Mouse (Mus musculus): Measurements from ENCODE around the gene Olfr1457. TPM values are rescaled to one million over a fixed set of nuclear protein-coding genes. Genes with fewer than 3 reads are reported as not detected.

Gene Olfr1457
- not detected in 2 replicates for polyA plus RNA-seq (2015; fragmentation: Nextera tagmentation; extraction: Ambion mirVana)

GRCm38 (mm10) chr19:13097791-13098190 is at the start of gene Olfr1457:
TSS of gene Olfr1457 (minus strand) at chr19:13097891.
- ATAC-seq (ENCODE audit: insufficient number of reproducible peaks, low FRiP score, low TSS enrichment, low read depth), result no peak
- Histone ChIP-seq H3K27ac (replicated peaks) (no peak within 1 kb of the TSS), H3K36me3 (no peaks in the 10 kb centered on the region), H3K4me1 (no peaks in the 10 kb centered on the region), H3K4me2 (replicated peaks) (no peak within 1 kb of the TSS), H3K27me3 (no peaks in the 10 kb centered on the region), H3K9ac (no peak within 1 kb of the TSS), H3K9me3 (replicated peaks) (no peaks in the 10 kb centered on the region), H3K4me3 (replicated peaks) (no peak within 1 kb of the TSS)
- 61% methylated on average over 2 of the region's 2 CpGs for WGBS

- Histone ChIP-seq H3K4me1 (no peaks in the 10 kb centered on the region), H3K9me3 (replicated peaks) (no peaks in the 10 kb centered on the region), H3K27ac (replicated peaks) (no peak within 1 kb of the TSS), H3K36me3 (no peaks in the 10 kb centered on the region), H3K4me3 (replicated peaks) (no peak within 1 kb of the TSS), H3K27me3 (no peaks in the 10 kb centered on the region), H3K9ac (no peak within 1 kb of the TSS), H3K4me2 (replicated peaks) (no peak within 1 kb of the TSS)
- 75% methylated on average over 3 of the region's 3 CpGs for WGBS
- no peak for ATAC-seq (ENCODE audit: insufficient number of reproducible peaks, low FRiP score, low TSS enrichment, low read depth)
Measured at GRCm38 (mm10) chr19:13106675-13107074, 9.0 kb upstream of the Olfr1457 start, which contains the start of gene Olfr1458. TSS of gene Olfr1458 (minus strand) at chr19:13106775.

DNA sequence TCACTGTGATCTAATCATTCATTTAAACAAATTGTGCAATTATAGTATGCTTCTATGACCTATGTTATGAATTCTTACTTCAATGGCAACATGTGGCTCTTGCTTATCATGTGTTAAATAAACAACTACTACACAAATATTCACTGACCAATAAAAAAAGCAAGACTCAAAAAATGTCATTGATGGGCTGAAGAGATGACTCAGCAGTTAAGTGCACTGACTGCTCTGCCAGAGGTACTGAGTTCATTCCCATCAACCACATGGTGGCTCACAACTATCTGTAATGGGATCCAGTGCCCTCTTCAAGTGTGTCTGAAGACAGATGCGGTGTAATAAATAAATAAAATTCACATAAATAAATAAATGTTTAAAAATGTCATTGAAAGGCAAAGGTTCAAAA is 3.8 kb downstream of the Olfr1457 start:
- Histone ChIP-seq H3K27ac (replicated peaks) (no peak overlapping the region), H3K9ac (no peak overlapping the region), H3K9me3 (replicated peaks) (peaks cover 3% of the 10 kb centered on the region; the same call in 1 of the 2 replicates), H3K27me3 (no peaks in the 10 kb centered on the region), H3K4me3 (replicated peaks) (no peak overlapping the region), H3K4me1 (no peaks in the 10 kb centered on the region), H3K36me3 (no peaks in the 10 kb centered on the region), H3K4me2 (replicated peaks) (no peak overlapping the region)
- ATAC-seq (ENCODE audit: insufficient number of reproducible peaks, low FRiP score, low TSS enrichment, low read depth), result no peak
- WGBS, result 77% methylated on average over 1 of the region's 1 CpGs

- H3K4me3 ChIP-seq (replicated peaks), result no peak within 1 kb of the TSS
- H3K4me2 ChIP-seq (replicated peaks), result no peak within 1 kb of the TSS
- no peak for ATAC-seq (ENCODE audit: insufficient number of reproducible peaks, low FRiP score, low TSS enrichment, low read depth)
- H3K36me3 ChIP-seq, result no peaks in the 10 kb centered on the region
- 60% methylated on average over 2 of the region's 2 CpGs for WGBS
- no peak within 1 kb of the TSS for H3K9ac ChIP-seq
- no peaks in the 10 kb centered on the region for H3K4me1 ChIP-seq
- 0 out of 2 replicates have a peak, but pooled peaks cover 3% of the 10 kb centered on the region for H3K9me3 ChIP-seq (replicated peaks)
- no peaks in the 10 kb centered on the region for H3K27me3 ChIP-seq
- no peak within 1 kb of the TSS for H3K27ac ChIP-seq (replicated peaks)
Measured at GRCm38 (mm10) chr19:13060310-13060709, 37.4 kb downstream of the Olfr1457 start, which contains the start of gene Olfr1454. TSS of gene Olfr1454 (plus strand) at chr19:13060610.

Other genes with a start within 250 kb of the Olfr1457 start
- gene Olfr1444, start 240.6 kb downstream of the Olfr1457 start, polyA plus RNA-seq (2015; fragmentation: Nextera tagmentation; extraction: Ambion mirVana), result not detected in 2 replicates
- not detected in 2 replicates for gene Olfr1445, start 214.0 kb downstream of the Olfr1457 start, polyA plus RNA-seq (2015; fragmentation: Nextera tagmentation; extraction: Ambion mirVana)
- gene Olfr1446, start 204.4 kb downstream of the Olfr1457 start, polyA plus RNA-seq (2015; fragmentation: Nextera tagmentation; extraction: Ambion mirVana), result 0.11 and 0.23 TPM in 2 replicates
- gene Olfr1447, start 194.1 kb downstream of the Olfr1457 start, polyA plus RNA-seq (2015; fragmentation: Nextera tagmentation; extraction: Ambion mirVana), result 0.07 TPM in 1 of 2 replicates, not detected in the other
- 0.09 TPM in 1 of 2 replicates, not detected in the other for gene Olfr1448, start 173.5 kb downstream of the Olfr1457 start, polyA plus RNA-seq (2015; fragmentation: Nextera tagmentation; extraction: Ambion mirVana)
- gene Olfr1449, start 167.1 kb downstream of the Olfr1457 start, polyA plus RNA-seq (2015; fragmentation: Nextera tagmentation; extraction: Ambion mirVana), result not detected in 2 replicates
- gene Olfr1450, start 147.6 kb downstream of the Olfr1457 start, polyA plus RNA-seq (2015; fragmentation: Nextera tagmentation; extraction: Ambion mirVana), result not detected in 2 replicates
- gene Olfr1451, start 102.9 kb downstream of the Olfr1457 start, polyA plus RNA-seq (2015; fragmentation: Nextera tagmentation; extraction: Ambion mirVana), result not detected in 2 replicates
- not detected in 2 replicates for gene Olfr1453, start 69.6 kb downstream of the Olfr1457 start, polyA plus RNA-seq (2015; fragmentation: Nextera tagmentation; extraction: Ambion mirVana)
- not detected in 2 replicates for gene Olfr1454, start 37.3 kb downstream of the Olfr1457 start, polyA plus RNA-seq (2015; fragmentation: Nextera tagmentation; extraction: Ambion mirVana)
- gene Olfr1458, start 8.9 kb upstream of the Olfr1457 start, polyA plus RNA-seq (2015; fragmentation: Nextera tagmentation; extraction: Ambion mirVana), result not detected in 2 replicates
- not detected in 2 replicates for gene Olfr1459, start 51.7 kb upstream of the Olfr1457 start, polyA plus RNA-seq (2015; fragmentation: Nextera tagmentation; extraction: Ambion mirVana)
- gene Olfr1461, start 65.1 kb upstream of the Olfr1457 start, polyA plus RNA-seq (2015; fragmentation: Nextera tagmentation; extraction: Ambion mirVana), result not detected in 2 replicates
- gene Olfr1462, start 87.8 kb upstream of the Olfr1457 start, polyA plus RNA-seq (2015; fragmentation: Nextera tagmentation; extraction: Ambion mirVana), result not detected in 2 replicates
- 0.12 TPM in 1 of 2 replicates, not detected in the other for gene Olfr1463, start 133.4 kb upstream of the Olfr1457 start, polyA plus RNA-seq (2015; fragmentation: Nextera tagmentation; extraction: Ambion mirVana)
- gene Olfr1465, start 217.7 kb upstream of the Olfr1457 start, polyA plus RNA-seq (2015; fragmentation: Nextera tagmentation; extraction: Ambion mirVana), result not detected in 2 replicates
- gene Olfr1466, start 241.0 kb upstream of the Olfr1457 start, polyA plus RNA-seq (2015; fragmentation: Nextera tagmentation; extraction: Ambion mirVana), result not detected in 2 replicates

All from embryonic facial prominence, embryonic 15.5 days (tissue).